Mouse (Mus musculus) myocyte (in vitro differentiated cells): ENCODE results near the gene Ppp2r2d. TPM values are rescaled to one million over a fixed set of nuclear protein-coding genes. Genes with fewer than 3 reads are reported as not detected.

Source experiments
- H3K27me3 ChIP-seq: one replicate; pipeline ENCODE4 v1.6.1; 2011; ENCODE audit not compliant: control insufficient read depth, insufficient read depth, insufficient read length
- H3K36me3 ChIP-seq: one replicate; pipeline ENCODE4 v1.6.1; 2011; ENCODE audit not compliant: control insufficient read depth, insufficient read depth
- H3K4me2 ChIP-seq: one replicate; pipeline ENCODE4 v1.6.1; 2011; ENCODE audit warnings: low read depth, control low read depth
- H3K4me3 ChIP-seq: one replicate; pipeline ENCODE4 v1.5.1; 2011; ENCODE audit warnings: mild to moderate bottlenecking, control low read depth, moderate library complexity
- H3K79me2 ChIP-seq: one replicate; pipeline ENCODE4 v1.6.1; 2011; ENCODE audit not compliant: control insufficient read depth, insufficient read depth
- H3ac ChIP-seq: one replicate; pipeline ENCODE4 v1.6.1; 2011; ENCODE audit not compliant: control insufficient read depth, insufficient read length
- CEBPB ChIP-seq: IDR thresholded peaks from 2 replicates; pipeline ENCODE4 v1.6.1; 2011; ENCODE audit warnings: mild to moderate bottlenecking, moderate library complexity; ENCODE audit not compliant: poor library complexity, insufficient read depth, severe bottlenecking
- E2F4 ChIP-seq: IDR thresholded peaks from one replicate; pipeline ENCODE4 v1.6.1; 2011; ENCODE audit warnings: mild to moderate bottlenecking, control low read depth, moderate library complexity; ENCODE audit not compliant: insufficient read depth
- MAX ChIP-seq: IDR thresholded peaks from one replicate; pipeline ENCODE4 v1.6.1; 2011; ENCODE audit warnings: low read depth, mild to moderate bottlenecking, control low read depth
- MYOD1 ChIP-seq, 3 experiments: IDR thresholded peaks; one replicate each; pipeline ENCODE4 v1.6.1; 2011; ENCODE audit warnings: control low read depth in 2 of 3, low read depth in 2 of 3, mild to moderate bottlenecking in 2 of 3, moderate library complexity in 1 of 3; ENCODE audit not compliant: insufficient read length in 2 of 3, control insufficient read depth in 1 of 3
- MYOG ChIP-seq, 3 experiments: IDR thresholded peaks; one replicate each; pipeline ENCODE4 v1.6.1; 2011; ENCODE audit warnings: control low read depth in 2 of 3, low read depth in 2 of 3, mild to moderate bottlenecking in 2 of 3; ENCODE audit not compliant: insufficient read length in 2 of 3, control insufficient read depth in 1 of 3, insufficient read depth in 1 of 3
- POLR2A ChIP-seq: IDR thresholded peaks from one replicate; pipeline ENCODE4 v1.6.1; 2011; ENCODE audit warnings: low read depth, mild to moderate bottlenecking, control low read depth, moderate library complexity; ENCODE audit not compliant: insufficient read length
- POLR2AphosphoS2 ChIP-seq: IDR thresholded peaks from one replicate; pipeline ENCODE4 v1.6.1; 2011; ENCODE audit warnings: low read depth, control low read depth; ENCODE audit not compliant: insufficient read length
- REST ChIP-seq: IDR thresholded peaks from one replicate; pipeline ENCODE4 v1.6.1; 2011; ENCODE audit warnings: mild to moderate bottlenecking, control low read depth, moderate library complexity; ENCODE audit not compliant: insufficient read depth, insufficient read length
- SRF ChIP-seq: IDR thresholded peaks from one replicate; pipeline ENCODE4 v1.6.1; 2011; ENCODE audit warnings: low read depth; ENCODE audit not compliant: control insufficient read depth, insufficient read length
- TCF12 ChIP-seq: IDR thresholded peaks from one replicate; pipeline ENCODE4 v1.6.1; 2011; ENCODE audit warnings: mild to moderate bottlenecking, control low read depth; ENCODE audit not compliant: poor library complexity, insufficient read depth, severe bottlenecking
- TCF3 ChIP-seq: IDR thresholded peaks from one replicate; pipeline ENCODE4 v1.6.1; 2011; ENCODE audit warnings: low read depth, control low read depth; ENCODE audit not compliant: insufficient read length
- USF1 ChIP-seq: IDR thresholded peaks from one replicate; pipeline ENCODE4 v1.6.1; 2011; ENCODE audit warnings: low read depth, mild to moderate bottlenecking, control low read depth, moderate library complexity
- polyA plus RNA-seq: library from polyadenylated mRNA; unstranded; fragments of >200 nt; fragmentation: generic; extraction: Trizol; gene quantifications from one replicate; pipeline ENCODE4 v1.2.1, GENCODE M21; 2012; ENCODE audit warnings: missing spikeins

Gene Ppp2r2d
- polyA plus RNA-seq, 1 experiment: 23.0 TPM

- peaks cover 62% of the 10 kb centered on the region for H3K79me2 ChIP-seq
- H3K36me3 ChIP-seq: peaks cover 5% of the 10 kb centered on the region
- peak overlapping the region; percentile 91 for H3K4me2 ChIP-seq
- no peaks in the 10 kb centered on the region for H3K27me3 ChIP-seq
- no peak for TF ChIP-seq POLR2AphosphoS2
- TF ChIP-seq E2F4: no peak
- TF ChIP-seq MYOG (IDR thresholded peaks at IDR 0.05; ENCODE audit: control insufficient read depth in 1 of 3, insufficient read depth in 1 of 3, insufficient read length in 2 of 3, low read depth in 2 of 3): no peak
- TF ChIP-seq REST: no peak
- TF ChIP-seq MYOD1 (IDR thresholded peaks at IDR 0.05; ENCODE audit: control insufficient read depth in 1 of 3, insufficient read length in 2 of 3, low read depth in 2 of 3): no peak
- TF ChIP-seq POLR2A: no peak
- TF ChIP-seq TCF3: no peak
- no peak for TF ChIP-seq CEBPB
- no peak for TF ChIP-seq MAX
- no peak for TF ChIP-seq USF1
- peak overlapping the region; percentile 65 for H3K4me3 ChIP-seq
- peak overlapping the region; percentile 89 for H3ac ChIP-seq
Measured at GRCm38 (mm10) chr7:138847316-138848027, 1.6 kb downstream of the Ppp2r2d start.

GRCm38 (mm10) chr7:138848028-138848920 is 2.4 kb downstream of the Ppp2r2d start:
- TF ChIP-seq MYOG (IDR thresholded peaks at IDR 0.05; ENCODE audit: control insufficient read depth in 1 of 3, insufficient read depth in 1 of 3, insufficient read length in 2 of 3, low read depth in 2 of 3) (no peak), TCF3 (no peak), SRF (no peak), MAX (no peak), POLR2A (no peak), E2F4 (no peak)
- Histone ChIP-seq H3K27me3 (no peaks in the 10 kb centered on the region), H3ac (no peak overlapping the region), H3K79me2 (peaks cover 70% of the 10 kb centered on the region), H3K4me2 (peak overlapping the region; percentile 91), H3K4me3 (peak overlapping the region; percentile 65), H3K36me3 (peaks cover 5% of the 10 kb centered on the region)

- Histone ChIP-seq H3K4me2 (no peak overlapping the region), H3ac (no peak overlapping the region), H3K27me3 (no peaks in the 10 kb centered on the region), H3K4me3 (no peak overlapping the region), H3K36me3 (peaks cover 5% of the 10 kb centered on the region), H3K79me2 (peaks cover 81% of the 10 kb centered on the region)
- TF ChIP-seq POLR2AphosphoS2 (no peak), SRF (no peak), REST (no peak), USF1 (no peak), TCF3 (no peak), E2F4 (no peak), MYOD1 (IDR thresholded peaks at IDR 0.05; ENCODE audit: control insufficient read depth in 1 of 3, insufficient read length in 2 of 3, low read depth in 2 of 3) (no peak), POLR2A (no peak), CEBPB (no peak), MAX (no peak), TCF12 (no peak), MYOG (IDR thresholded peaks at IDR 0.05; ENCODE audit: control insufficient read depth in 1 of 3, insufficient read depth in 1 of 3, insufficient read length in 2 of 3, low read depth in 2 of 3) (no peak)
Measured at GRCm38 (mm10) chr7:138850083-138850482, 4.2 kb downstream of the Ppp2r2d start.

- Histone ChIP-seq H3K4me2 (no peak overlapping the region), H3K27me3 (no peaks in the 10 kb centered on the region), H3ac (no peak overlapping the region), H3K4me3 (no peak overlapping the region), H3K79me2 (peaks cover 94% of the 10 kb centered on the region), H3K36me3 (peaks cover 19% of the 10 kb centered on the region)
- TF ChIP-seq SRF (no peak), MYOD1 (IDR thresholded peaks at IDR 0.05; ENCODE audit: control insufficient read depth in 1 of 3, insufficient read length in 2 of 3, low read depth in 2 of 3) (no peak), CEBPB (no peak), E2F4 (no peak), USF1 (no peak), MAX (no peak), REST (no peak), TCF3 (no peak), POLR2AphosphoS2 (no peak), MYOG (IDR thresholded peaks at IDR 0.05; ENCODE audit: control insufficient read depth in 1 of 3, insufficient read depth in 1 of 3, insufficient read length in 2 of 3, low read depth in 2 of 3) (no peak), POLR2A (no peak), TCF12 (no peak)
Measured at GRCm38 (mm10) chr7:138853417-138854031, 7.6 kb downstream of the Ppp2r2d start.
